Mouse (Mus musculus) thymus, adult 2 months (tissue): ENCODE measurements around the gene Plau. TPM values are rescaled to one million over a fixed set of nuclear protein-coding genes. Genes with fewer than 3 reads are reported as not detected.
A peak's percentile ranks its signal among the peaks of the same experiment; 100 is the strongest.

Experiments
- DNase-seq: peaks from one replicate; pipeline ENCODE4 v3.0.0; 2021
- H3K27ac ChIP-seq: fragments of 200-500 bp; 2 replicates; pipeline ENCODE4 v1.5.1; 2012; ENCODE audit warnings: low read length, control low read depth; ENCODE audit not compliant: control insufficient read depth, insufficient read depth
- H3K27me3 ChIP-seq: fragments of 200-500 bp; 2 replicates; pipeline ENCODE4 v1.6.1; 2012; ENCODE audit warnings: mild to moderate bottlenecking, low read length, moderate library complexity, mixed read lengths; ENCODE audit not compliant: control insufficient read depth, insufficient read depth
- H3K36me3 ChIP-seq: fragments of 200-500 bp; 2 replicates; pipeline ENCODE4 v1.6.1; 2012; ENCODE audit warnings: mild to moderate bottlenecking, low read length, moderate library complexity; ENCODE audit not compliant: control insufficient read depth, insufficient read depth
- H3K4me1 ChIP-seq: fragments of 200-500 bp; replicated peaks from 2 replicates; pipeline ENCODE4 v1.6.1; 2012; ENCODE audit warnings: low read length; ENCODE audit not compliant: control insufficient read depth, insufficient read depth
- H3K4me3 ChIP-seq: fragments of 200-500 bp; 2 replicates; pipeline ENCODE4 v1.5.1; 2012; ENCODE audit warnings: mild to moderate bottlenecking, low read length, control low read depth, moderate library complexity; ENCODE audit not compliant: control insufficient read depth, insufficient read depth
- CTCF ChIP-seq: fragments of 200-500 bp; IDR thresholded peaks from 2 replicates; pipeline ENCODE4 v1.5.1; 2012; ENCODE audit warnings: mild to moderate bottlenecking, control low read depth, low read length, moderate library complexity, borderline replicate concordance; ENCODE audit not compliant: control insufficient read depth, poor library complexity, insufficient read depth; ENCODE audit errors: extremely low read depth
- POLR2A ChIP-seq: fragments of 200-500 bp; IDR thresholded peaks from 2 replicates; pipeline ENCODE4 v1.6.1; 2012; ENCODE audit warnings: mild to moderate bottlenecking, low read length, control low read depth, moderate library complexity; ENCODE audit not compliant: control insufficient read depth, poor library complexity, insufficient read depth; ENCODE audit errors: extremely low read depth
- WGBS: fragments of 180-500 bp; shearing (Covaris S2); methylation state at CpG from one replicate; pipeline ENCODE4 v1.1.7; 2018; 5-methylcytosine and 5-hydroxymethylcytosine counted together
- polyA plus RNA-seq: library from polyadenylated mRNA; depleted of rRNA; stranded (reverse); fragments of >200 nt; gene quantifications from 2 replicates; pipeline ENCODE4 v1.2.3, GENCODE M21; 2012

The Plau gene
- polyA plus RNA-seq, 1 experiment: 5.6 TPM

DNA sequence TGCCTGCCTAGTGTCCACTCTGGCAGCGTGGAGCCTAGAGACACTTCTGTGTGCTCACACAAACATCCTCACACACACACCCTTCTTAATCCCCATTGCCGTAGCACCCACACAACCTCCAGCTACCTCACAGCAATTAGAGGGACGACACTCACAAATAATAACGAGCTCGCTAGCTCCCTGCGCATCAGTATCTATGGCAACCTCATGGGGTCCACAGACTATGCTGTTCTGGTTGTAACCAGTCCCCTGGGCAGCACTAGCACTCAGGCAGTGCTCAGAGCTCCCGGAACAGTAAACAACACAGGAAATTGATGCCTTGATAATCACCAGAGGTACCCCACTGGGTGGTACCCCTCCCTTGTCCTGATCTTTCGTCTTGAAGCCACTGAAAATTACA, 39.8 kb upstream of the Plau start:
- no peak overlapping the region for H3K27ac ChIP-seq
- 92% methylated on average over 8 of the region's 8 CpGs for WGBS

DNA sequence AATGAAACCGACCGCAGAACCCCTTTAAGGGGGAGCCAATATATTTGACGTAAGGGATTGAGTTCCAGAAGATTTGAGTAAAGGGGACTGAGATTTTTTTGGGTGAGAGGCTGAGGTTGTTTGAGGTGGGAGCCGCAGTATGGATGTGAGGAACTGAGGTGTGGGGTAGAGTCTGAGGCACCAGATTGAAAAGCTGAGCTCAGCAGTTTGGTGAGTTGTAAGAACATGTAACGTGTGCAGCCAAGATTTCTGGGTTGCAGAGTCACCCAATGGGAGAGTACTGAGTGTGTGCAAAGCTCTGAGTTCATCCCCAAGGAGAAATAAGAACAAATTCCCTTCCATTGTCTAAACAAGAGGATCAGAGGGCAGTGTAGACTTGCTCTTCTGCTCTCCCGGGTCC, 38.2 kb upstream of the Plau start:
- TF ChIP-seq POLR2A (no peak), CTCF (no peak)
- Histone ChIP-seq H3K27ac (no peak overlapping the region), H3K4me1 (peaks cover 15% of the 10 kb centered on the region), H3K4me3 (no peak overlapping the region), H3K36me3 (no peaks in the 10 kb centered on the region), H3K27me3 (no peaks in the 10 kb centered on the region)
- no peak for DNase-seq
- WGBS: 89% methylated on average over 6 of the region's 6 CpGs

More for the DNA sequence above, 39.8 kb upstream of the Plau start:
- H3K27me3 ChIP-seq: no peaks in the 10 kb centered on the region
- no peak overlapping the region for H3K4me3 ChIP-seq
- H3K4me1 ChIP-seq: peaks cover 30% of the 10 kb centered on the region
- no peaks in the 10 kb centered on the region for H3K36me3 ChIP-seq
- no peak for TF ChIP-seq CTCF
- no peak for TF ChIP-seq POLR2A
- DNase-seq: no peak

DNA sequence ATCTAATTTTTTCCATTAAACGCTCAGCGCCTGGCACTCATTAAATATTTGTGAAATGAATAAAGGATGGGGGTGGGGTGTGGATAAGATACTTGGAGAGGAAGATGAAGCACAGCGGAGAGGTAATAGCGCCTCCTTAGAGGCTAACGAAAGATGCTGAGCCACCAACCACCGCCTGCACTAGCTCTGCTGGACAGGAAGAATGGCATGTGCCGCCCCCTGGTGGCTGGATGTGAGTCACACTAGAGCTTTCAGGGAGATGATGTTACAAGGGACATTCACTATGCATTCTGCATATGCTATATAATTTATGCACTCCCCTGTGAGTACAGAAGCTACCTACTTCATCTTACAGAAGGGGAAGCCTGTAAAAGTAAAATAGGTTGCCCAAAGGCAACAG, 37.7 kb upstream of the Plau start:
- H3K4me3 ChIP-seq: no peak overlapping the region

DNA sequence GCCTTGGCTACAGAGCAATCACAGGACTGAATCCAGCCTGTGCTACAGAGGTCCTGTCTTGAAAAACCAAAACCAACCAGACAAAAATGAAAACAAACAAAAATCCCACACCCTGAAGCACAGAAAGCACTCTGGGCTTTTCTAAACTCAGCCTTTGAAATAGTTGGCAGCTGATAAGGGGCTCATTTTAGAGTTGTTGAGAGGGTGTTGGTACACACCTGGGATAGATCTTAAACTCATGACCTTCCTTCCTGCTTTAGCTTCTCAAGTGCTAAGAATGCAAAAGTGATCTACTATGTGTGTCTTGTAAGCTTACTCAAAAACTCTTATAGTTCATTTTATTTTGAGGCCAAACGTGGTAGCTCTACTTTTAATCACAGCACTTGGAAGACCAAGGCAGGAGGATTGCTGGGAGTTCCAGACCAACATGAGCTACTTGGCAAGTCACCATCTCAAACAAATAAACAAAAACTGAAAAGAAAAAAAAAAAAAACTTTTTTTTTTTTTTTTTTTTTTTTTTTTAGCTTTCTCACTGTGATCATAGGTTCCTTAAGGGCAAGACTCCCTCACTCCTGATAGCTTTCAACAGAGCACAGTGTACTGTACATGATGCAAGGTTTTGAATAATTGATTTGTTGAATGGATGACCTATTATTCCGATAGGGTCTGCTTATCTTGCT, 33.4 kb upstream of the Plau start:
- TF ChIP-seq CTCF (no peak), POLR2A (no peak)
- Histone ChIP-seq H3K27me3 (no peaks in the 10 kb centered on the region), H3K4me1 (no peaks in the 10 kb centered on the region), H3K27ac (no peak overlapping the region), H3K4me3 (no peak overlapping the region), H3K36me3 (no peaks in the 10 kb centered on the region)
- 46% methylated on average over 2 of the region's 2 CpGs for WGBS
- DNase-seq: no peak

More for the DNA sequence above, 37.7 kb upstream of the Plau start:
- WGBS: 8% methylated on average over 7 of the region's 7 CpGs
- DNase-seq: peak; percentile 92
- no peaks in the 10 kb centered on the region for H3K27me3 ChIP-seq
- no peak overlapping the region for H3K27ac ChIP-seq
- peaks cover 15% of the 10 kb centered on the region for H3K4me1 ChIP-seq
- TF ChIP-seq CTCF: peak; percentile 88; the same call in 1 of the 2 replicates
- no peak for TF ChIP-seq POLR2A
- H3K36me3 ChIP-seq: no peaks in the 10 kb centered on the region

DNA sequence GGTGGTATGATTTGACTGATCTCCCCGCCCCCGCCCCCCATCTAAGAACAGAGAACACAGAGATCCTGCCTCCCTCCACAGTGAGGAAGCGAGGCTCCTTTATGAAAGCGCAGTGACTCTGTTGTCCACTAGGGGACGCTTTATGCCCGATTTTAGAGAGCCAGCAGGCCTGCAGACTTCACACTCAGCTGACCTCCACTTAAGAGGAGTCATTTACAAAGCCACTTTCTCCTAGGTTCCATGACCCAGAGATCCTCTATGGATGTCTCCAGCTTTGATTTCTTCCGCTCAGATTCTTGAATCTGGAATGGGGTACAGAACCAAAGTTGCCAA, 32.9 kb upstream of the Plau start:
- 12% methylated on average over 7 of the region's 7 CpGs for WGBS
- H3K4me3 ChIP-seq: no peak overlapping the region
- peak; percentile 64 for DNase-seq
- H3K36me3 ChIP-seq: no peaks in the 10 kb centered on the region
- H3K27me3 ChIP-seq: no peaks in the 10 kb centered on the region
- H3K27ac ChIP-seq: no peak overlapping the region
- no peaks in the 10 kb centered on the region for H3K4me1 ChIP-seq
- no peak for TF ChIP-seq POLR2A
- TF ChIP-seq CTCF: peak; percentile 70; the same call in 1 of the 2 replicates

DNA sequence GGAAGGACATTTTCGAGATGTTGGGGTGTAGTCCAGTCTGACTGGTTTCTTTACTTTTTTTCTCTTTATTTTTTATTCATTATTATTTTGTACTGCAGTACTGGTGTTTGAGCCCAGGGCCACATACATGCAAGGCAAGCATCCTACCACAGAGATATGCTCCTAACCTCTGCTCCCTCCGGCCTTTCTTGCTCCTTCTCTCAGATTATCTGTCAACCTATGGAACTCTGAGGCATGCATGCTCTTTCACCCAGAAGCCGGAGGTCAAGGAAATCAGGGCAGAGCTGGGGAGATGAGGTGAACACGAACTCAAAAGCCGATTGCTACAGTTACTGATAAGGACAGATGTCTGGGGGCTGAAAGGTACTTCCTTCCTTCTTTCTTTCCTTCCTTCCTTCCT, 32.0 kb upstream of the Plau start:
- no peak for DNase-seq
- Histone ChIP-seq H3K36me3 (no peaks in the 10 kb centered on the region), H3K27ac (no peak overlapping the region), H3K27me3 (no peaks in the 10 kb centered on the region), H3K4me1 (no peaks in the 10 kb centered on the region), H3K4me3 (no peak overlapping the region)
- 75% methylated on average over 5 of the region's 5 CpGs for WGBS
- no peak for TF ChIP-seq CTCF
- TF ChIP-seq POLR2A: no peak
